Mouse (Mus musculus) stomach, embryonic 14.5 days (tissue): ENCODE measurements around the gene Npat. TPM values are rescaled to one million over a fixed set of nuclear protein-coding genes. Genes with fewer than 3 reads are reported as not detected.

ENCODE experiments used
- ATAC-seq: fragments of 200-750 bp; cut with Nextera tagmentation; 2 replicates; pipeline ENCODE4 v1.8.0; 2017; ENCODE audit warnings: low read depth, moderate TSS enrichment; ENCODE audit not compliant: insufficient number of reproducible peaks, insufficient read depth, low FRiP score
- H3K27ac ChIP-seq: fragments of 300-500 bp; sonication (generic); 2 replicates; pipeline ENCODE4 v1.5.1; 2014; ENCODE audit warnings: mild to moderate bottlenecking, low read length, moderate library complexity, mixed read lengths
- H3K27me3 ChIP-seq: fragments of 300-500 bp; sonication (generic); 2 replicates; pipeline ENCODE4 v1.6.1; 2014; ENCODE audit warnings: low read length, control low read depth, mixed read lengths; ENCODE audit not compliant: control insufficient read depth, insufficient read depth
- H3K36me3 ChIP-seq: fragments of 300-500 bp; sonication (generic); 2 replicates; pipeline ENCODE4 v1.6.1; 2014; ENCODE audit warnings: mild to moderate bottlenecking, control low read depth, low read length, moderate library complexity, mixed read lengths; ENCODE audit not compliant: control insufficient read depth, insufficient read depth
- H3K4me1 ChIP-seq: fragments of 300-500 bp; sonication (generic); 2 replicates; pipeline ENCODE4 v1.6.1; 2014; ENCODE audit warnings: low read length, control low read depth, mixed read lengths; ENCODE audit not compliant: control insufficient read depth, insufficient read depth
- H3K4me2 ChIP-seq: fragments of 300-500 bp; sonication (generic); replicated peaks from 2 replicates; pipeline ENCODE4 v1.6.1; 2014; ENCODE audit warnings: low read depth, low read length, control low read depth
- H3K4me3 ChIP-seq: fragments of 300-500 bp; sonication (generic); 2 replicates; pipeline ENCODE4 v1.5.1; 2014; ENCODE audit warnings: low read depth, low read length, control low read depth
- H3K9ac ChIP-seq: fragments of 300-500 bp; sonication (generic); replicated peaks from 2 replicates; pipeline ENCODE4 v1.6.1; 2014; ENCODE audit warnings: low read depth, mild to moderate bottlenecking, control low read depth, low read length, moderate library complexity, mixed read lengths
- H3K9me3 ChIP-seq: fragments of 300-500 bp; sonication (generic); 2 replicates; pipeline ENCODE4 v1.6.1; 2016; ENCODE audit warnings: low read depth, low read length, control low read depth; ENCODE audit not compliant: control insufficient read depth
- WGBS: fragments of 180-500 bp; shearing (Covaris S2); extraction: QIAGEN DNeasy Blood & Tissue Kit; methylation state at CpG from one replicate; pipeline ENCODE4 v1.1.7; 2014; 5-methylcytosine and 5-hydroxymethylcytosine counted together
- polyA plus RNA-seq: library from polyadenylated mRNA; unstranded; fragments of >200 nt; fragmentation: Nextera tagmentation; extraction: Ambion mirVana; gene quantifications from 2 replicates; pipeline ENCODE4 v1.2.1, GENCODE M21; 2014

Npat gene
- polyA plus RNA-seq, 1 experiment from 2014 or later, result 24.4 TPM

GRCm38 (mm10) chr9:53603849-53604248, 67.0 kb downstream of the Npat start:
- H3K27ac ChIP-seq, result no peak overlapping the region

GRCm38 (mm10) chr9:53604954-53605353, 68.1 kb downstream of the Npat start:
- Histone ChIP-seq H3K9me3 (no peaks in the 10 kb centered on the region), H3K27ac (no peak overlapping the region), H3K9ac (no peak overlapping the region), H3K36me3 (no peaks in the 10 kb centered on the region), H3K4me3 (no peak overlapping the region), H3K4me1 (no peaks in the 10 kb centered on the region), H3K27me3 (no peaks in the 10 kb centered on the region), H3K4me2 (no peak overlapping the region)
- no peak for ATAC-seq
- 94% methylated on average over 5 of the region's 5 CpGs for WGBS

More at GRCm38 (mm10) chr9:53603849-53604248, 67.0 kb downstream of the Npat start:
- Histone ChIP-seq H3K36me3 (no peaks in the 10 kb centered on the region), H3K4me1 (no peaks in the 10 kb centered on the region), H3K9ac (no peak overlapping the region), H3K27me3 (no peaks in the 10 kb centered on the region), H3K4me3 (no peak overlapping the region), H3K4me2 (no peak overlapping the region), H3K9me3 (no peaks in the 10 kb centered on the region)
- 77% methylated on average over 3 of the region's 3 CpGs for WGBS
- ATAC-seq, result no peak

GRCm38 (mm10) chr9:53607192-53607591, 70.3 kb downstream of the Npat start:
- no peak for ATAC-seq
- Histone ChIP-seq H3K9me3 (no peaks in the 10 kb centered on the region), H3K4me3 (no peak overlapping the region), H3K36me3 (no peaks in the 10 kb centered on the region), H3K9ac (no peak overlapping the region), H3K27ac (no peak overlapping the region), H3K4me1 (no peaks in the 10 kb centered on the region), H3K27me3 (no peaks in the 10 kb centered on the region), H3K4me2 (no peak overlapping the region)
- WGBS, result 82% methylated on average over 3 of the region's 3 CpGs

- Histone ChIP-seq H3K36me3 (no peaks in the 10 kb centered on the region), H3K27ac (no peak overlapping the region), H3K4me1 (no peaks in the 10 kb centered on the region), H3K9me3 (no peaks in the 10 kb centered on the region), H3K4me3 (no peak overlapping the region), H3K9ac (no peak overlapping the region), H3K4me2 (no peak overlapping the region), H3K27me3 (no peaks in the 10 kb centered on the region)
- WGBS, result 87% methylated on average over 4 of the region's 4 CpGs
- ATAC-seq, result no peak
Observed at GRCm38 (mm10) chr9:53607816-53608215, 71.0 kb downstream of the Npat start.

- H3K4me3 ChIP-seq, result peak overlapping the region; percentile 75
- peak overlapping the region; percentile 87 for H3K9ac ChIP-seq
- no peaks in the 10 kb centered on the region for H3K4me1 ChIP-seq
- WGBS, result 72% methylated on average over 12 of the region's 12 CpGs
- no peaks in the 10 kb centered on the region; the same call in 1 of the 2 replicates for H3K36me3 ChIP-seq
- no peaks in the 10 kb centered on the region for H3K27me3 ChIP-seq
- peak overlapping the region; percentile 70 for H3K4me2 ChIP-seq
- H3K9me3 ChIP-seq, result no peaks in the 10 kb centered on the region
- no peak overlapping the region for H3K27ac ChIP-seq
- ATAC-seq, result no peak
Observed at GRCm38 (mm10) chr9:53609306-53609967, 72.6 kb downstream of the Npat start.

- Histone ChIP-seq H3K36me3 (peaks cover 5% of the 10 kb centered on the region), H3K9me3 (no peaks in the 10 kb centered on the region), H3K4me2 (peak within 1 kb of the TSS; percentile 70), H3K9ac (peak within 1 kb of the TSS; percentile 87), H3K27me3 (no peaks in the 10 kb centered on the region), H3K4me1 (no peaks in the 10 kb centered on the region), H3K4me3 (peak within 1 kb of the TSS; percentile 75), H3K27ac (no peak within 1 kb of the TSS)
- 4% methylated on average over 52 of the region's 52 CpGs for WGBS
- peak; percentile 98 for ATAC-seq
Observed at GRCm38 (mm10) chr9:53609968-53610781, 73.3 kb downstream of the Npat start, which contains the start of gene Acat1. Gene Acat1 (minus strand): TSS chr9:53610382.

GRCm38 (mm10) chr9:53614286-53614685, 77.4 kb downstream of the Npat start:
- H3K27me3 ChIP-seq, result no peaks in the 10 kb centered on the region
- H3K4me3 ChIP-seq, result no peak overlapping the region
- H3K27ac ChIP-seq, result no peak overlapping the region
- H3K9ac ChIP-seq, result no peak overlapping the region
- no peaks in the 10 kb centered on the region for H3K9me3 ChIP-seq
- H3K4me1 ChIP-seq, result no peaks in the 10 kb centered on the region
- peaks cover 17% of the 10 kb centered on the region for H3K36me3 ChIP-seq
- H3K4me2 ChIP-seq, result no peak overlapping the region
- 84% methylated on average over 4 of the region's 4 CpGs for WGBS
- ATAC-seq, result no peak

GRCm38 (mm10) chr9:53615246-53615645, 78.4 kb downstream of the Npat start:
- peaks cover 20% of the 10 kb centered on the region for H3K36me3 ChIP-seq
- no peaks in the 10 kb centered on the region for H3K27me3 ChIP-seq
- no peak overlapping the region for H3K9ac ChIP-seq
- no peak for ATAC-seq
- H3K27ac ChIP-seq, result no peak overlapping the region
- no peak overlapping the region for H3K4me3 ChIP-seq
- H3K4me2 ChIP-seq, result no peak overlapping the region
- H3K9me3 ChIP-seq, result no peaks in the 10 kb centered on the region
- no peaks in the 10 kb centered on the region for H3K4me1 ChIP-seq
- WGBS, result 67% methylated on average over 8 of the region's 8 CpGs
